Mouse (Mus musculus): ENCODE data around the gene Trpv4.

Trpv4 gene

GRCm38 (mm10) chr5:114620305-114620704 is 37.9 kb downstream of the Trpv4 start:
- no peak for DNase-seq (ENCODE audit: low spot score in 2 of 2)

DNA sequence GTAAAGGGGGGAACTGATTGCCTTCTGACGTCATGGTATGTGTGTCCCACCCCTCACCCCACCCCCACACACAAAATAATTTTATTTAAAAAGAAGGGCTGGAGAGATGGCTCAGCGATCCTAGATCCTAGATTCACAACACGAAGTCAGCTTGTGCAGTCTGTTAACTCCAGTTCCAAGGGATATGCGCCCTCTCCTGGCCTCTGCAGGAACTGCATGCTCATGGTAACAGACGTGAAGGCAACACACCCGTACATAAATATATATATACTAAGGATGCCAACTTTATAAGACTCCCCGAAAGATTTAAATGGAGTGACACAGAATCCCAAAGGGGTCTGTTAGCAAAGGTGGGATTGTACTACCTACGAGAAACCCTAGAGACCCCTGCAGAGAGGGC is 39.4 kb downstream of the Trpv4 start:
- DNase-seq (ENCODE audit: low spot score in 2 of 2): peak; percentile 53 to 54

GRCm38 (mm10) chr5:114617809-114618208 is 40.4 kb downstream of the Trpv4 start:
- DNase-seq (ENCODE audit: low spot score in 2 of 2): no peak

- DNase-seq (ENCODE audit: low spot score in 2 of 2): no peak
Observed at GRCm38 (mm10) chr5:114616336-114617061, 41.7 kb downstream of the Trpv4 start.

DNA sequence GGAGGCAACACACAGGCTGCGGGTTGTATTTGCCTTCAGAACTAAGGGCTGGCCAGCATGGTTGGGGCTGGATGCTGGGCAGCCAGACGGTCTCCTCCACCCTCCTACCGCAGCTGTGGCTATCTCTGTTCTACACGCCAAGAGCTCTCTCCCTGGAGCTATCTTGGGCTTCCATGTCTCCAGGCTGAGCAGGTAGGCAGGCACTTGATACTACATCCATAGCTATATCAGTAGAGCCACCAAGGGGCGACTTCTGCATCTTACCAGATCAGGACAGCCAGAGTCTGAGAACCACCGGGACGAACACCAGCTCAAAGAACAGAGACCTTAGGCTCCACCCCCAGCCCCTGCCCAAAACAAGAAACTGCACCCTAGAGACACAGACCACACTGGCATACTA is 43.4 kb downstream of the Trpv4 start:
- no peak for DNase-seq (ENCODE audit: low spot score in 2 of 2)

DNA sequence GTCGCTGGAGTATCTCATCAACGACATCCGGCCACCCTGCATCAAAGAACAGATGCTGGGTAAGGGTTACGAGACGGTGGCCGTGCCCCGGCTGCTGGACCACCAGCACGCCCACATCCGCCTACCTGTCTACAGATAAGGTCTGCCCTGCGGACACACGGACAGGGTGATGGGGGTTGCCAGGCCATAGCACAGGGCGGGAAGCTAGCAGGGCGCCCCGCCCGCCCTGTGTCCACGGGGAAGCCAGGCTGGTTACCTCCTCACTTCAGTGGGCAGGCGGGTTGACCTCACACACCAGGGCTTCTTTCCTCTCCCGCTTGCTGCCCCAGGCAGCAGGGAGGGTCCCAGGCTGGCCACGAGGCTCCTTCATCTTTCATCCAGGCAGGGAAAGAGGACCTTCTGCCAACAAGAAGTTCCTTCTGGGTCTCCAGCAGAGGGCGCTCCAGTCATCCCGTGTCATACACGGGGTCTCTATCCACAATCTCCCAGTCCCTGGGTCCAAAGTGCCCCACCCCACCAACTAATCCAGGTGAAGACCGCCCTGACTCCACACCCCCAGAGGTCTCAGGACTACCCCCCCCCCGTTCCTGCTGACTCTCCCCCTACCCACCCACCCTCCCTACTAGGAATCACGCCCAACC is 46.1 kb downstream of the Trpv4 start:
- DNase-seq (ENCODE audit: low spot score in 2 of 2): no peak

- no peak for DNase-seq (ENCODE audit: low spot score in 2 of 2)
Observed at GRCm38 (mm10) chr5:114611256-114611655, 47.0 kb downstream of the Trpv4 start.

DNA sequence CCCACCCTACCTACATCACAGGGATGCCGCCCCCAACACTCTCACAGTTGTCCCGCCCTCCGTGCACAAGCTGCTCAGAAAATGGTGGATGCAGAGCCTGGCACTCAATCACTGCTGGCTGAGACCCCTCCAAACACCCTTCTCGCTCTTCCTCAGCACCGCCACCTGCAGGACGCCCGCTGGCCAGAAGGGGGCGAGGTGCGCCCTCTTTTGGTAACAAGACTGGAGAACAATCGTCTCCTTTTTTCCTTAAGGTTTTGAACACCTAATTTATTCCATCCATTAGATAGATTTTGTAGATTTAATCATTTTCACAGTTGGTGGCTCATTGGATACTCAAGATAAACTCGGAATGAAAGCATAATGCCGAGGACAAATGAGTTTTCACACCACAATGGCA is 49.7 kb downstream of the Trpv4 start:
- peak; percentile 71 to 77 for DNase-seq (ENCODE audit: low spot score in 2 of 2)

GRCm38 (mm10) chr5:114607651-114608050 is 50.6 kb downstream of the Trpv4 start:
- peak; percentile 33 to 64 for DNase-seq (ENCODE audit: low spot score in 2 of 2)

DNA sequence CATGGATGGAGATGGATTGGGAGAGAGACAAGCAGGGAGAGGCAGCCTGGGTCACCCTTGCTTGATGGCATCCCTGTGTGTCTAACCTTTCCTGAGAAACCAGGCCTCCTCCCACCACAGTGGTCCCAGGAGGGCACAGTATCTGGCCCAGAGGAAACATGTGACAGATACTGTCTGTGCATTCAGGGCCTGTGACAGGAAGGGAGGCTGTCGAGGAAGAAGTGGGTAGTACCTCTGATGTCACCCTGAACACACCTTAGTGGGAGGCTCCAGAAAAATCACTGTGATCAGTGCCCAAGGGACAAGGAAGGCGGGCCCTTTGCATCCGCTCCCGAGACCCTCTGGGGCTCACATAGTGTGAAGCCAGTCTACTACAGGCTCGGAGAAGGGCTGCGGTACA is 52.2 kb downstream of the Trpv4 start:
- no peak for DNase-seq (ENCODE audit: low spot score in 2 of 2)

GRCm38 (mm10) chr5:114604781-114605290 is 53.4 kb downstream of the Trpv4 start:
- DNase-seq (ENCODE audit: low spot score in 2 of 2): no peak

DNA sequence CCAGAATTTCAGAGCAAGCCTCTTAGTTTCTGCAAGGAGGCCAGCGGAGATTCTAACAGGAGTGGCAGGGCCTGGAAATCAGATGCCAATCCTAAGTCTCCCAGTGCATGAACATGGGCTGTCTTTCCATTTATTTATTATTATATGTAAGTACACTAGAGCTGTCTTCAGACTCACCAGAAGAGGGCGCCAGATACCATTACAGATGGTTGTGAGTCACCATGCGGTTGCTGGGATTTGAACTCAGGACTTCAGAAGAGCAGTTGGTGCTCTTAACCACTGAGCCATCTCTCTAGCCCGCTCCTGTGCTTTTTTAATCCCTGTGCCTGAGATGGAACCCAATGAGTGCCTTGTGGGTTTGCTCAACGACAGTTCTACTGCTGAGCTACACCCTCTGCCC is 54.2 kb downstream of the Trpv4 start:
- DNase-seq (ENCODE audit: low spot score in 2 of 2): no peak

- no peak for DNase-seq (ENCODE audit: low spot score in 2 of 2)
Observed at GRCm38 (mm10) chr5:114602012-114602411, 56.2 kb downstream of the Trpv4 start.

DNA sequence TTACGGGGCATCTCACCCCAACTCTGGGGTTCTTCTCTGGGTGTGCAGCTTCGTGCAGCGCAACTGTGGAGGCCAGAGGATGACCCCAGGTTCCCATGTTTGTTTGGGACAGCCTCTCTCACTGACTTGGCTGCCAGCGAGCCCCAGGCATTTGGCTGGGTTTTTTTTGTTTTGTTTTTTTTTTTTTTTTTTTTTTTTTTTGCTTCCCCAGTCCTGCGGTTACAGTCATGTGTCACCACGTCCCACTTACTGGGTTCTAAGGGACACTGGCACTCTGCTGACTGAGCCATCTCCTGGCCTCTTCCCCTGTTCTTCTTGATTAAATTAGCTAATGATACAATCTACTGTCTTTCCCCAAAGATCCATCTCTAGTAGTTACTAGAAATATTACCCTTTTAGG is 60.6 kb downstream of the Trpv4 start:
- no peak for DNase-seq (ENCODE audit: low spot score in 2 of 2)

- DNase-seq (ENCODE audit: low spot score in 2 of 2): no peak
Observed at GRCm38 (mm10) chr5:114597222-114597621, 61.0 kb downstream of the Trpv4 start.

- DNase-seq (ENCODE audit: low spot score in 2 of 2): no peak
Observed at GRCm38 (mm10) chr5:114596604-114597003, 61.6 kb downstream of the Trpv4 start.

DNA sequence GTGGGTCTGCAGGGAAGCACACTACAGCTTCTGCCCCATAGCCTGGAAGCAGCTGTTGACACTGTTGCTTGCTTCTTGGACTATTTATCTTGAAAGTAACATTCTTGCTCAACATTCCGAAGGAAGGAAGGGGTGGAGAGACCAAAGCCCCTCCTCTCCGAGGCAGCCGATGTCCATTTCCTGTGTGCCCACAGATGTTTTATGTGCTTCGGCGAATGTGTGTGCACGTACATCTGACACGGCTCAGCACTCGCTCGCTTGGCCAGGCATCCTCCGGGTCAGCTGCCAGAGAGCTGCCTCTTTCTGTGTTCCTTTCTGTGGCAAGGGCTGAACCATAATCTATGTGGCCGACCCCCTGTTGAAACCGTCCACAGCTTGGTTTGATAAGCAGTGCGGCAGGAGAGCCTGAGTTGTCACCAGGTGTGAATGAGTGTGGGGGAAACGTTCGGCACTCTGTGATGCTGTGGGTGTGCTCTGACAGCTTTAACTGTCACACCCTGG is 63.4 kb downstream of the Trpv4 start:
- DNase-seq (ENCODE audit: low spot score in 2 of 2): no peak

- DNase-seq (ENCODE audit: low spot score in 2 of 2): no peak
Observed at GRCm38 (mm10) chr5:114593949-114594348, 64.3 kb downstream of the Trpv4 start.

DNA sequence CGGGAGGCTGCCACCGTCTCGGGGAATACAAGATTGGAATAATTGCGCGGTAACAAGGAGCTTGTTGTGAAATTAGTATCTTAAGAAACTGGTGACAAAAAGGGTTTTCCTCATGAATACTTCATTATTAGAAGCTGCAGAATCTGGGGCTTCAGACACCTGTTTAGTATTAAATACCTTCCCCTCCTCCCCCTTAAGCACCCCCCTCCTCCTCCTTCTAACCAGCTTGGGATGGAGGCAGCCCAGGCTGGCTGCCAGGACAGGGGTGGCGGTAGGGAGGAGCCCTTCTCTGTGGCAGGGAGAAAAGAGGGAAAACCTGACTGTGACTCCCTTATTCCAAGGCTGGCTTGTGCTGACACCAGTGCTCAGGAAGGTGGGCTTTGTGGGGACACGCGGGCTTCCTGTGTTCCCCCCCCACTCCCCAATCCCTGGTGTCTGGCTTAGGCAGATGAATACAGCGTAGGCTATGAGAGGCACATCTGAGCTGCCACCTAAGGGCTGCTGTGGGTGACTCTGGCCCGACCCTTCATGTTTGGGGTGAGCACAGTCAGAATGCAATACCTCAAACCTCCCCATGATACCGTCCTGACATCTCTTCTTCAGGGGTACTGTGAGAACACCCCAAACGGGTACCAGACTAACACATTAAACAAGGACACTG is 64.9 kb downstream of the Trpv4 start:
- DNase-seq (ENCODE audit: low spot score in 2 of 2): no peak

DNA sequence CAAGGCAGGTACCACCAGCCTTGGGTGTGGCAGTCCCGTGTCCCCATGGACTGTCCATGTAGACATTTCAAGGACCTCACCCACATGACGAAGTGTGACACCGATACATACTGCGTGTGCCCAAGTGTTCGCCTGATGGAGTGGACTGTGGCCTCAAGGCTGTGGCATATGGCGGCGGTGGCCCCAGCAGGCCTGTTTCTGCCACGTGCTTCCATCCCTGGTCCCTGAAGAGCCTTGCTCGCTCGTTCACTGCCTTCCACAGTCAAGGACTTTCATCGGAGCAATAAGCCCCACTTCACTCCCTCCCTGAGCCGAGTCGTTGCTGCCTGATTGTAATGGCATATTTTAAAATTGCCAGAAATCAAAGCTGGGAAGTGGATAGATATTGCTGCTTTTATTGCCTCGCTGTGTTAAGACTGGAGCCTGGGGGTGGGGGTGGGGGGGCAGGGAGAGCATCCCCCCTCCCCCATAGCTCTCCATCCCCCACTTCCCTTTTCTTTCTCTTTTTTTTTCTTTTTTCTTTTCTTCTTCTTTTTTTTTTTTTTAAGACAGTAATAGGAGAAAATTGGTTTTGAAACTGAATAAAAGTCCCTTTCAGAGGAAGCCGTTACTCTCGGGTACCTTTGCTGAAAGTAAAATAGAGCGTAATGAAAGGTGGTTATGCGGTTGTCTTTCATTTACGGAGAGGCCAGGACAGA is 65.6 kb downstream of the Trpv4 start:
- DNase-seq (ENCODE audit: low spot score in 2 of 2): no peak

DNA sequence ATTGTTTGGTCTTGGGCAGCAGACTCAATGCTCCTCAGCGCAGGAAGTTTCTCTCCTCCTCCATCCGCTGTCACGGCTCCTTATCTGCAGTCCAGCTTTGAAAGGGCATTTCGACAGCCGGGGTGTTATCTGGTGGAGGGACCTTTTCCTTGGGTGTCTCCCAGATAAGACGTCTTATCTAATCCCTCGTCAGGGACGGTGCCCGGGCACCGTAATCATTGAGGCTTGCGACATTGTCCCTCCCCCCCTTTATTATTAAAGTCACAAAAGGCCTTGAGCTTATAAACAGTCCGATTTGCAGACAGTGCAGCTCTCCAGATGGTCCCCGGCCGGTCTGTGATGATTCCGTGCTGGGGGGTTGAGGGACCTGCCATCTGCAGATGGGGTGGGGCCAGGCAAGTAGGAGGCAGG is 67.1 kb downstream of the Trpv4 start:
- no peak for DNase-seq (ENCODE audit: low spot score in 2 of 2)
